Mouse (Mus musculus): Measurements from ENCODE around the gene Cdca7. TPM values are rescaled to one million over a fixed set of nuclear protein-coding genes. Genes with fewer than 3 reads are reported as not detected.

The Cdca7 gene
- polyA plus RNA-seq, 1 experiment from 2014 or later = 11.8 TPM

DNA sequence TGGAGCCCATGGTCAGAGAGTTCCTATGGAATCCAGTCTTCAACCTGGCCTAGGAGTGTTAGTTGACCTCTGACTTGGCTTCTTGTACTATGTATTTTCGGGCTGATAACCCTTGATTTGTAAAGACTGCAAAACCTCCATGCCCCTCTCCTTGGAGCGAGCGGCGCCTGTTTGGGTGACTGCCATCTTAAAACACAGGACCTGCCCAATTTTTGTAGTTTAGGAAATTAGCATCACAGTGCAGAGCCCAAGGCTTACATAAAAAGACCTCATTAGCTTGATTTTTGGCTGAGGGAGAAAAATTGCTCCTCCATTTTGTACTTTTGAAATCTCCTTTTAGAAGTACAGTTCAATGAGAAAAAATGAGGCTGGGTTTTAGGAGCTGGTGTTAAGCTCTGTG lies 2.2 kb downstream of the Cdca7 start:
- DNase-seq (ENCODE audit: low spot score) (no peak), ATAC-seq (no peak)
- Histone ChIP-seq H3K27me3 (replicated peaks; ENCODE audit: insufficient read depth, low read length) (no peaks in the 10 kb centered on the region), H3K9ac (replicated peaks; ENCODE audit: low read depth) (no peak overlapping the region), H3K27ac (ENCODE audit: low read length) (no peak overlapping the region), H3K9me3 (ENCODE audit: low read length) (no peaks in the 10 kb centered on the region), H3K4me1 (ENCODE audit: insufficient read depth, low read depth, low read length) (no peaks in the 10 kb centered on the region), H3K4me3 (ENCODE audit: low read depth, low read length) (no peak overlapping the region), H3K36me3 (ENCODE audit: insufficient read depth, low read length) (no peaks in the 10 kb centered on the region), H3K4me2 (replicated peaks; ENCODE audit: low read depth, low read length) (no peak overlapping the region)
- TF ChIP-seq CTCF (IDR thresholded peaks at IDR 0.05) = no peak
- 87% methylated on average over 4 of the region's 4 CpGs for WGBS

DNA sequence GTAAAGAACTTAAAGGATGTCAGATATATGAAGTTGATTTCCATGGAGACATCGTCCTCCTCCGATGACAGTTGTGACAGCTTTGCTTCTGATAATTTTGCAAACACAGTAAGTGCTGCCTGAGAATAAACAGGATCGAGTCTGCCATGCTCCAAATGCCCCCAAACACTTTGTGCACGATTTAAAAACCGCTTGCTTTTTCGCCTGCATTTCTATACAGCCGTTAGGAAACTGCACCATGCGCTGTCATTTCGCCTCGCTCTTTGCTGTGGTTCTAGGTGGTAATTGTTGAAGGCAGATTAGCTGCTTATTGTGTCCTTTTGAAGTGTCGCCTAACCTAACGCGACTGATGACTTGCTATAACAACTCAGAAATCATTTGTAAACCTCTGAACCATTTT lies 3.0 kb downstream of the Cdca7 start:
- H3K9me3 ChIP-seq (ENCODE audit: low read length) = no peaks in the 10 kb centered on the region
- H3K4me2 ChIP-seq (replicated peaks; ENCODE audit: low read depth, low read length) = no peak overlapping the region
- no peak for ATAC-seq
- no peak for DNase-seq (ENCODE audit: low spot score)
- TF ChIP-seq CTCF (IDR thresholded peaks at IDR 0.05) = no peak
- no peak for TF ChIP-seq EP300 (IDR thresholded peaks at IDR 0.05)
- H3K9ac ChIP-seq (replicated peaks; ENCODE audit: low read depth) = no peak overlapping the region
- no peaks in the 10 kb centered on the region for H3K27me3 ChIP-seq (replicated peaks; ENCODE audit: insufficient read depth, low read length)
- WGBS = 73% methylated on average over 13 of the region's 13 CpGs
- H3K36me3 ChIP-seq (ENCODE audit: insufficient read depth, low read length) = no peaks in the 10 kb centered on the region
- no peak overlapping the region for H3K4me3 ChIP-seq (ENCODE audit: low read depth, low read length)
- H3K4me1 ChIP-seq (ENCODE audit: insufficient read depth, low read depth, low read length) = no peaks in the 10 kb centered on the region
- H3K27ac ChIP-seq (ENCODE audit: low read length) = no peak overlapping the region

GRCm38 (mm10) chr2:72479818-72480217 lies 3.9 kb downstream of the Cdca7 start:
- Histone ChIP-seq H3K36me3 (ENCODE audit: insufficient read depth, low read length) (no peaks in the 10 kb centered on the region), H3K9me3 (ENCODE audit: low read length) (no peaks in the 10 kb centered on the region), H3K27me3 (replicated peaks; ENCODE audit: insufficient read depth, low read length) (no peaks in the 10 kb centered on the region), H3K4me2 (replicated peaks; ENCODE audit: low read depth, low read length) (no peak overlapping the region), H3K4me3 (ENCODE audit: low read depth, low read length) (no peak overlapping the region), H3K27ac (ENCODE audit: low read length) (no peak overlapping the region), H3K4me1 (ENCODE audit: insufficient read depth, low read depth, low read length) (no peaks in the 10 kb centered on the region), H3K9ac (replicated peaks; ENCODE audit: low read depth) (no peak overlapping the region)
- WGBS = 82% methylated on average over 9 of the region's 9 CpGs
- DNase-seq (ENCODE audit: low spot score) (no peak), ATAC-seq (no peak)
- no peak for TF ChIP-seq EP300 (IDR thresholded peaks at IDR 0.05)
- no peak for TF ChIP-seq CTCF (IDR thresholded peaks at IDR 0.05)

DNA sequence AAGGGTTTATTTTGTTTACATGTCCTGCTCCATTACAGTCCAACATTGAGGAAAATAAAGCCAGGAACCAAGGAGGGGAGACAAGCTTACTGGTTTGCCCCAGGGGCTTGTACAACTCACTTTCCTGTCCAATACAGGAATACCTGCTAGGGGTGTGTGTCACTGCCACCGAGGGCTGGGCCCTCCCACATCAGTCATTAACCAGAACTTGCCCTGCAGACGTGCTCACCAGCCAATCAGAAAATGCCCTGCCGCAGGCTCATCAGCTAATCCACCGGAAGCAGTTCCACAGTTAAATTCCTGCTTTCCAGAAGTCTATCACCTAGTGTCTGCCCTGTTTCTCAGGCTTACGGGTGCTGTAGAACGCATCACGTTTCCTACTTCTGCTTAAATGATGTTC lies 15.7 kb downstream of the Cdca7 start:
- H3K4me1 ChIP-seq (ENCODE audit: insufficient read depth, low read depth, low read length) = no peaks in the 10 kb centered on the region
- no peak overlapping the region for H3K4me3 ChIP-seq (ENCODE audit: low read depth, low read length)
- no peak for ATAC-seq
- DNase-seq (ENCODE audit: low spot score) = no peak
- H3K9me3 ChIP-seq (ENCODE audit: low read length) = no peaks in the 10 kb centered on the region
- H3K27ac ChIP-seq (ENCODE audit: low read length) = no peak overlapping the region
- H3K9ac ChIP-seq (replicated peaks; ENCODE audit: low read depth) = no peak overlapping the region
- H3K36me3 ChIP-seq (ENCODE audit: insufficient read depth, low read length) = no peaks in the 10 kb centered on the region
- H3K4me2 ChIP-seq (replicated peaks; ENCODE audit: low read depth, low read length) = no peak overlapping the region
- 47% methylated on average over 7 of the region's 7 CpGs for WGBS
- no peak for TF ChIP-seq CTCF (IDR thresholded peaks at IDR 0.05)
- TF ChIP-seq EP300 (IDR thresholded peaks at IDR 0.05) = no peak
- no peaks in the 10 kb centered on the region for H3K27me3 ChIP-seq (replicated peaks; ENCODE audit: insufficient read depth, low read length)

DNA sequence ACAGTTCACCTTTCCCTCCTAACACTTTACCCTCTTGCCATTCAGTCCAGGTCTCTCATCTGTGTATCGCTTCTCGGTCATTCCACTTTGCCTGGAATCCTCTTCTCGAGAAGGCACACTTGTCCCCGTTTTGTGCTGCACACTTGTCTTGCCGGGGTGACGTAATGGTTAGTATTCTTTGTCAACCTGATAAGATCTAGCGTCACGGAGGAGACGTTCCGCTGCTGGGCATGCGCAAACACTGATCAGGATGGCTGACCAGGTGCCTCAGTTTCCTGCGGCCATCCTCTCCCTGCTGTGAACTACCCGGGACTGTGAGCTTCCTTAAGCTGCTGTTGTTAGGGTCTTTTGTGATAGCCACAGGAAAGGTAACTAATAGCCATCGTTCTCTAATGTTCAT lies 17.1 kb downstream of the Cdca7 start:
- Histone ChIP-seq H3K4me2 (replicated peaks; ENCODE audit: low read depth, low read length) (peak overlapping the region; percentile 27), H3K27me3 (replicated peaks; ENCODE audit: insufficient read depth, low read length) (no peaks in the 10 kb centered on the region), H3K9ac (replicated peaks; ENCODE audit: low read depth) (no peak overlapping the region), H3K36me3 (ENCODE audit: insufficient read depth, low read length) (no peaks in the 10 kb centered on the region), H3K27ac (ENCODE audit: low read length) (no peak overlapping the region), H3K4me3 (ENCODE audit: low read depth, low read length) (no peak overlapping the region), H3K9me3 (ENCODE audit: low read length) (no peaks in the 10 kb centered on the region), H3K4me1 (ENCODE audit: insufficient read depth, low read depth, low read length) (no peaks in the 10 kb centered on the region)
- ATAC-seq = no peak
- DNase-seq (ENCODE audit: low spot score) = peak; percentile 44
- TF ChIP-seq EP300 (IDR thresholded peaks at IDR 0.05) = no peak
- no peak for TF ChIP-seq CTCF (IDR thresholded peaks at IDR 0.05)
- WGBS = 26% methylated on average over 14 of the region's 14 CpGs

DNA sequence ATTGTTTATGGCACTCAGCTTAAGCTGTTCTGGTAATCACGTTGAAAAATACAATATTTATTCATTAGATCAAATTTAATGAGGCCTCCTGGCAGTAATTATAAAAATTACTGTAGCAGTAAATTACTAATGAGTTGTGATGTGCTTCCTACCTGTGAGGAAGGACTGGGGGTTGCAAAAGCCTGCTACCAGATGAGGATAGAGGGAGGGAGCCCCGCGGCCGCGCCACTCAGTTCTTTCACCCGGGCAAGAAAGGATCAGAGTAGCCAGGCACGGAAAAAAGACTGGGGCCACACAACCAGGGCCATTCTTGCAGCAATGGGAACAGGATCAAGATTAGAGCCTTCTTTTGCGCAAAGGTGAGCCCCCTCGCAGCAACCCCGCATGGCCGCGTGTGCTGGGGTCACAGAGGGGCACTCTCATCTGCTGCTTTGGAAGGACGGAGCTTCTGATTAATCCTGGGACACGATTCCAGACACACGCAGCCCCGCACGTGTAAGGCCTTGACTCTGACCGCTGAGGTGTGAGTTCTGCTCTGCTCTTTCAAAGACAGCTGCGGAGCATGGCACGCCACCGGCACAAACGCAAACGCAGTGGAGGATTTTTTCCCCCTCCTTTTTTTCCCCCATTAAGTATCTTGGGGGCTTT lies 23.2 kb downstream of the Cdca7 start:
- ATAC-seq (no peak), DNase-seq (ENCODE audit: low spot score) (no peak)
- Histone ChIP-seq H3K27me3 (replicated peaks; ENCODE audit: insufficient read depth, low read length) (no peaks in the 10 kb centered on the region), H3K36me3 (ENCODE audit: insufficient read depth, low read length) (no peaks in the 10 kb centered on the region), H3K4me1 (ENCODE audit: insufficient read depth, low read depth, low read length) (no peaks in the 10 kb centered on the region), H3K4me3 (ENCODE audit: low read depth, low read length) (no peak overlapping the region), H3K9me3 (ENCODE audit: low read length) (no peaks in the 10 kb centered on the region), H3K27ac (ENCODE audit: low read length) (no peak overlapping the region), H3K4me2 (replicated peaks; ENCODE audit: low read depth, low read length) (0 out of 2 replicates have a peak overlapping the region, but pooled peaks have one; percentile 9), H3K9ac (replicated peaks; ENCODE audit: low read depth) (no peak overlapping the region)
- TF ChIP-seq CTCF (IDR thresholded peaks at IDR 0.05) = no peak
- no peak for TF ChIP-seq EP300 (IDR thresholded peaks at IDR 0.05)
- WGBS = 18% methylated on average over 23 of the region's 23 CpGs
